Mouse (Mus musculus) activated CD4-positive, CD25-positive, alpha-beta regulatory T cell, adult 9 weeks (primary cell): ENCODE results near the gene Olfr805. TPM values are rescaled to one million over a fixed set of nuclear protein-coding genes. Genes with fewer than 3 reads are reported as not detected.

Experiments used
- polyA plus RNA-seq: library from polyadenylated mRNA; unstranded; fragments of 100-300 nt; shearing (Covaris generic); gene quantifications from one replicate; pipeline ENCODE4 v1.2.1, GENCODE M21; 2017

Olfr805 gene
- not detected for polyA plus RNA-seq

GRCm38 (mm10) chr10:129729275-129729674, at the start of gene Olfr805:
Gene Olfr805, minus strand, starts transcription at chr10:129729375.

GRCm38 (mm10) chr10:129774338-129774737, 45.2 kb upstream of the Olfr805 start, which contains the start of gene Olfr809:
Gene Olfr809, plus strand, starts transcription at chr10:129774638.

GRCm38 (mm10) chr10:129765182-129765581, 36.0 kb upstream of the Olfr805 start, which contains the start of gene Olfr808:
Gene Olfr808, plus strand, starts transcription at chr10:129765482.

GRCm38 (mm10) chr10:129757693-129758092, 28.5 kb upstream of the Olfr805 start, which contains the start of gene Olfr807:
Gene Olfr807, minus strand, starts transcription at chr10:129757793.

GRCm38 (mm10) chr10:129741821-129742220, 12.6 kb upstream of the Olfr805 start, which contains the start of gene Olfr806:
Gene Olfr806, minus strand, starts transcription at chr10:129741921.

GRCm38 (mm10) chr10:129702910-129703309, 26.3 kb downstream of the Olfr805 start, which contains the start of gene Olfr804:
Gene Olfr804, plus strand, starts transcription at chr10:129703210.

GRCm38 (mm10) chr10:129694186-129694585, 35.0 kb downstream of the Olfr805 start, which contains the start of gene Olfr803:
Gene Olfr803, minus strand, starts transcription at chr10:129694286.

GRCm38 (mm10) chr10:129688069-129688468, 41.1 kb downstream of the Olfr805 start, which contains the start of gene Olfr802:
Gene Olfr802, minus strand, starts transcription at chr10:129688169.

GRCm38 (mm10) chr10:129673765-129674164, 55.4 kb downstream of the Olfr805 start, which contains the start of gene Olfr801:
Gene Olfr801, minus strand, starts transcription at chr10:129673865.

Other genes with a start within 250 kb of the Olfr805 start
- gene Olfr789, start 244.6 kb downstream of the Olfr805 start, polyA plus RNA-seq, result not detected
- not detected for gene Olfr790, start 230.9 kb downstream of the Olfr805 start, polyA plus RNA-seq
- gene Olfr791, start 207.6 kb downstream of the Olfr805 start, polyA plus RNA-seq, result not detected
- not detected for gene Olfr792, start 190.2 kb downstream of the Olfr805 start, polyA plus RNA-seq
- gene Olfr794, start 161.7 kb downstream of the Olfr805 start, polyA plus RNA-seq, result not detected
- gene Olfr796, start 116.8 kb downstream of the Olfr805 start, polyA plus RNA-seq, result not detected
- not detected for gene Olfr798, start 101.4 kb downstream of the Olfr805 start, polyA plus RNA-seq
- not detected for gene Olfr799, start 91.9 kb downstream of the Olfr805 start, polyA plus RNA-seq
- gene Olfr800, start 71.7 kb downstream of the Olfr805 start, polyA plus RNA-seq, result not detected
- not detected for gene Olfr801, start 55.5 kb downstream of the Olfr805 start, polyA plus RNA-seq
- gene Olfr802, start 41.2 kb downstream of the Olfr805 start, polyA plus RNA-seq, result not detected
- not detected for gene Olfr803, start 35.1 kb downstream of the Olfr805 start, polyA plus RNA-seq
- not detected for gene Olfr804, start 26.2 kb downstream of the Olfr805 start, polyA plus RNA-seq
- not detected for gene Olfr806, start 12.5 kb upstream of the Olfr805 start, polyA plus RNA-seq
- gene Olfr807, start 28.4 kb upstream of the Olfr805 start, polyA plus RNA-seq, result not detected
- not detected for gene Olfr808, start 36.1 kb upstream of the Olfr805 start, polyA plus RNA-seq
- not detected for gene Olfr809, start 45.3 kb upstream of the Olfr805 start, polyA plus RNA-seq
- gene Olfr810, start 65.5 kb upstream of the Olfr805 start, polyA plus RNA-seq, result not detected
- not detected for gene Olfr811, start 75.0 kb upstream of the Olfr805 start, polyA plus RNA-seq
- not detected for gene Olfr812, start 116.7 kb upstream of the Olfr805 start, polyA plus RNA-seq
- gene Olfr813, start 126.0 kb upstream of the Olfr805 start, polyA plus RNA-seq, result not detected
- gene Olfr814, start 150.5 kb upstream of the Olfr805 start, polyA plus RNA-seq, result 0.13 TPM
- gene Olfr815, start 176.5 kb upstream of the Olfr805 start, polyA plus RNA-seq, result not detected
- gene Olfr816, start 186.2 kb upstream of the Olfr805 start, polyA plus RNA-seq, result not detected
- gene Olfr818, start 219.7 kb upstream of the Olfr805 start, polyA plus RNA-seq, result not detected
- gene Olfr819, start 237.9 kb upstream of the Olfr805 start, polyA plus RNA-seq, result not detected
- not detected for gene Olfr247, start 246.8 kb upstream of the Olfr805 start, polyA plus RNA-seq